Mouse (Mus musculus) hindbrain, embryonic 10.5 days (tissue): Measurements from ENCODE around the gene Dip2b. TPM values are rescaled to one million over a fixed set of nuclear protein-coding genes. Genes with fewer than 3 reads are reported as not detected.
A peak's percentile ranks its signal among the peaks of the same experiment; 100 is the strongest.

Experiments
- DNase-seq: peaks from one replicate; pipeline ENCODE4 v3.0.0-alpha.2; 2017; ENCODE audit warnings: low spot score
- H3K27ac ChIP-seq: fragments of 300-500 bp; sonication (generic); 2 replicates; pipeline ENCODE4 v1.5.1; 2016; ENCODE audit warnings: mild to moderate bottlenecking, moderate library complexity
- H3K27me3 ChIP-seq: fragments of 300-500 bp; sonication (generic); 2 replicates; pipeline ENCODE4 v1.6.1; 2016; ENCODE audit warnings: mild to moderate bottlenecking; ENCODE audit not compliant: poor library complexity, insufficient read depth, severe bottlenecking
- H3K36me3 ChIP-seq: fragments of 300-500 bp; sonication (generic); 2 replicates; pipeline ENCODE4 v1.6.1; 2016; ENCODE audit warnings: mild to moderate bottlenecking, moderate library complexity
- H3K4me1 ChIP-seq: fragments of 300-500 bp; sonication (generic); replicated peaks from 2 replicates; pipeline ENCODE4 v1.6.1; 2016; ENCODE audit warnings: mild to moderate bottlenecking
- H3K4me3 ChIP-seq: fragments of 300-500 bp; sonication (generic); 2 replicates; pipeline ENCODE4 v1.5.1; 2016; ENCODE audit warnings: mild to moderate bottlenecking, moderate library complexity
- H3K9me3 ChIP-seq: fragments of 300-500 bp; sonication (generic); 2 replicates; pipeline ENCODE4 v1.6.1; 2016; ENCODE audit warnings: mild to moderate bottlenecking, moderate library complexity
- WGBS: fragments of 180-500 bp; shearing (Covaris S2); methylation state at CpG from one replicate; pipeline ENCODE4 v1.1.7; 2016; 5-methylcytosine and 5-hydroxymethylcytosine counted together
- polyA plus RNA-seq: library from polyadenylated mRNA; unstranded; fragments of >200 nt; fragmentation: Nextera tagmentation; extraction: Ambion mirVana; gene quantifications from 2 replicates; pipeline ENCODE4 v1.2.1, GENCODE M21; 2016

Gene Dip2b
- polyA plus RNA-seq, 1 experiment from 2014 or later = 18.9 TPM

- H3K4me1 ChIP-seq = no peaks in the 10 kb centered on the region
- no peak overlapping the region for H3K27ac ChIP-seq
- WGBS = 93% methylated on average over 2 of the region's 2 CpGs
- H3K36me3 ChIP-seq = no peaks in the 10 kb centered on the region
- H3K4me3 ChIP-seq = no peak overlapping the region
- no peaks in the 10 kb centered on the region for H3K9me3 ChIP-seq
- no peak for DNase-seq
- no peaks in the 10 kb centered on the region for H3K27me3 ChIP-seq
Measured at GRCm38 (mm10) chr15:100029900-100030299, 8.6 kb upstream of the Dip2b start.

DNA sequence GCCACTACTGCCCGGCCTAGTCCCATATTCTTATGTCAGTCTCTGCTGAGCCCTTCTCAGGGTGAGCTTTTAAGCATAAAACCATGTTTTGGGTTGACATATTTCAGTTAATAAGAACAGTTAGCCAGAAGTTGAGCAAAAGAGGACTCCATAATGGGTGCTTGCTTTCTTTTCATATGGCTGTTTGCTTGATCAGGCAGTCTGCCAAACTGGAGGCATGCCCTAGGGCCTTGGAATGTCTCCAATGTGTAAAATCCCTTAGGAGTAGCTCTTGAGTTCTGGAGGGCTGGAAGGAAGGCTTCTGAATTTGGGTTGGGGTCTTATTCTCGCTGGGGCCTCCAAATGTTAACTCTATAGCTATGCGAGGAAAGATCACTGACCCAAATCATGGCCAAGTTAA is 5.9 kb upstream of the Dip2b start:
- Histone ChIP-seq H3K27me3 (no peaks in the 10 kb centered on the region), H3K4me1 (no peaks in the 10 kb centered on the region), H3K27ac (no peak overlapping the region), H3K9me3 (no peaks in the 10 kb centered on the region), H3K36me3 (no peaks in the 10 kb centered on the region), H3K4me3 (no peak overlapping the region)
- WGBS = 90% methylated on average over 3 of the region's 3 CpGs
- no peak for DNase-seq

- Histone ChIP-seq H3K4me1 (peaks cover 34% of the 10 kb centered on the region), H3K4me3 (peak overlapping the region; percentile 91), H3K36me3 (peaks cover 8% of the 10 kb centered on the region; the same call in 1 of the 2 replicates), H3K27me3 (peaks cover 8% of the 10 kb centered on the region; the same call in 1 of the 2 replicates), H3K27ac (peak overlapping the region; percentile 99), H3K9me3 (no peaks in the 10 kb centered on the region)
- DNase-seq = peak; percentile 85
- 0% methylated on average over 36 of the region's 36 CpGs for WGBS
Measured at GRCm38 (mm10) chr15:100039001-100039701, 687 bp downstream of the Dip2b start.

- no peaks in the 10 kb centered on the region for H3K9me3 ChIP-seq
- DNase-seq = peak; percentile 17
- H3K4me1 ChIP-seq = peaks cover 43% of the 10 kb centered on the region
- WGBS = 33% methylated on average over 14 of the region's 14 CpGs
- peak overlapping the region; percentile 99 for H3K27ac ChIP-seq
- H3K27me3 ChIP-seq = peaks cover 8% of the 10 kb centered on the region; the same call in 1 of the 2 replicates
- peak overlapping the region; percentile 91 for H3K4me3 ChIP-seq
- H3K36me3 ChIP-seq = peaks cover 8% of the 10 kb centered on the region; the same call in 1 of the 2 replicates
Measured at GRCm38 (mm10) chr15:100040541-100041266, 2.2 kb downstream of the Dip2b start.

DNA sequence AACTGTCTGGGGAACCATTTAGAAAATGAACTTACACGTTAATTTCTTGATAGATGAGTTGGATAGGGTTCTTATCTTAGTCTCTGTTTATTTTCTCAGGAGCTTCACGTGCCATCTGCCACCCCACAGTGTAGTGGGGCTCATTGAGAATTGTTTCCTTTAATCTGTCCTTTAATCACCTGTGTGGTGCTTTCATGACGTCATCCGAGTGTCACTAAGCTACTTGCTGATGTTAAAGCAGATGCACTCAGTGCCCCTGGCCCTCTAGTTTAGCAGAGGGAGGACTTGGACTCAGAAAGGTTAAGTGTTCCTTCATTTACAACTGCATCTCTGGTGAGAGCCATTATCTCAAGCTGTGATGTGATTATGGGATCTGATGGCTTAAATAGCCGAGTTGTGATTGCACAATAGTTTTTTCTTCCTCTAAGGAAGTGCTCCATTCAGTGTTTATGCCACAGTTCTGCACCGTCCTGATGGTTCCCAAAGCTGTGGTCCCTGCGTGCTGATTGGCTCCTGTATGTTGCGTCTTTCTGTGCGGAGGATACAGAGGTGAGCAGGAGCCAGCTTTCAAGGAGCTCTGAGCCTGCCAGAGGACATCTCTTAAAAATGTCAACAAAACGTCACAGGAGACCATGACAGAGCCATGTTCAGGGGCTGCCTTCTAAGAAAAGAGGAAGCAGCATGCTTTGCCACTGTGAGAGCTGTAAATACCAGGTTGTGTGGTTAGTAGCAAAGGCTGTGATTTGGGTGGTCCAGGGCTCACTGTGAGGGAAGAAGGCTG is 3.0 kb downstream of the Dip2b start:
- peaks cover 50% of the 10 kb centered on the region for H3K4me1 ChIP-seq
- WGBS = 57% methylated on average over 10 of the region's 10 CpGs
- H3K27me3 ChIP-seq = peaks cover 8% of the 10 kb centered on the region; the same call in 1 of the 2 replicates
- no peaks in the 10 kb centered on the region for H3K9me3 ChIP-seq
- no peak for DNase-seq
- H3K36me3 ChIP-seq = peaks cover 9% of the 10 kb centered on the region; the same call in 1 of the 2 replicates
- peak overlapping the region; percentile 99 for H3K27ac ChIP-seq
- peak overlapping the region; percentile 91 for H3K4me3 ChIP-seq

DNA sequence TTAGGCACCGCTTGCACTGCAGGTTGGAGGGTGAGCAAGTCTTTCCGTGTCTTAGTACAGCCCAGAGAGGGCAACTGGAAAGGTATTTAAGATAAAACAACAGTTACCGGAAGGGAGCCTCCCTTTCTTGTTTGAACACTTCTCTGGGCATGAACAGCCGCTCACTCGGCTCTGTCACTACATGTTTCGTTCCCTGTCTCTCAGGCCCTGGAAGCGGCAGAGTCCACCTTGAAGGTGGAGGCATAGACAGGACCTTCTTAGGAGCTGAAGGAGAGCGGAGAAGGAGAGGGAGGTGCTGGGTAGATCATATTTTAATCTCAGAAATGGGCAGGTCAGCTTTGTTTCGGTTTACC is 3.6 kb downstream of the Dip2b start:
- 85% methylated on average over 9 of the region's 9 CpGs for WGBS
- Histone ChIP-seq H3K4me1 (peaks cover 52% of the 10 kb centered on the region), H3K36me3 (peaks cover 14% of the 10 kb centered on the region), H3K9me3 (no peaks in the 10 kb centered on the region), H3K4me3 (no peak overlapping the region), H3K27ac (0 out of 2 replicates have a peak overlapping the region, but pooled peaks have one; percentile 6), H3K27me3 (peaks cover 8% of the 10 kb centered on the region; the same call in 1 of the 2 replicates)
- DNase-seq = no peak

GRCm38 (mm10) chr15:100045576-100045975 is 7.1 kb downstream of the Dip2b start:
- H3K9me3 ChIP-seq = no peaks in the 10 kb centered on the region
- no peak for DNase-seq
- no peak overlapping the region for H3K27ac ChIP-seq
- peaks cover 41% of the 10 kb centered on the region for H3K36me3 ChIP-seq
- no peaks in the 10 kb centered on the region for H3K27me3 ChIP-seq
- peaks cover 35% of the 10 kb centered on the region for H3K4me1 ChIP-seq
- H3K4me3 ChIP-seq = no peak overlapping the region
- 64% methylated on average over 6 of the region's 6 CpGs for WGBS

GRCm38 (mm10) chr15:100049496-100050087 is 11.1 kb downstream of the Dip2b start:
- Histone ChIP-seq H3K9me3 (no peaks in the 10 kb centered on the region), H3K4me1 (peaks cover 43% of the 10 kb centered on the region), H3K27me3 (no peaks in the 10 kb centered on the region), H3K36me3 (peaks cover 44% of the 10 kb centered on the region), H3K27ac (no peak overlapping the region), H3K4me3 (no peak overlapping the region)
- DNase-seq = no peak
- WGBS = 80% methylated on average over 7 of the region's 7 CpGs

GRCm38 (mm10) chr15:100050940-100051339 is 12.5 kb downstream of the Dip2b start:
- peaks cover 32% of the 10 kb centered on the region for H3K4me1 ChIP-seq
- H3K36me3 ChIP-seq = peaks cover 58% of the 10 kb centered on the region
- H3K9me3 ChIP-seq = no peaks in the 10 kb centered on the region
- WGBS = 90% methylated on average over 7 of the region's 7 CpGs
- no peak for DNase-seq
- no peak overlapping the region for H3K27ac ChIP-seq
- no peak overlapping the region for H3K4me3 ChIP-seq
- H3K27me3 ChIP-seq = no peaks in the 10 kb centered on the region

DNA sequence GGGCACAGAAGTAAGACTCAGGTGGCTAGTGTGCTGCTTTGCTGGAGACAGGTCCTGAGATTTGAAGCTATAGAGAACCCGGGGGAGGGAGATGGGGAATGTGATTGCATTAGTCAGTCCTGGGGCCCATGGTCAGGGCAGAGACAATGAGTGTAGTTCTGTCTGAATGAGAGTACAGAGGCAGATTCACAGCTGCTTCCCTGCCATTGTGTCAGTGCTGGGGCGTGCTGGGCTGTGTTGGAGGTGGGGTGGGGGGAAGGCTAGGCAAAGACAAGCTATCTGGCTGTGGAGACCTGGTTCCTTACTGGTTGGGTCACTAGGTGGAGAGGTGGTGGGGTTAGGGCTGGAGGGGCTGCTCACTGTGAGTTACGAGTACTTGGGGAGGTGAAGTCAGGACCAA is 14.3 kb downstream of the Dip2b start:
- peak; percentile 28 for DNase-seq
- H3K4me3 ChIP-seq = 0 out of 2 replicates have a peak overlapping the region, but pooled peaks have one; percentile 5
- 37% methylated on average over 3 of the region's 3 CpGs for WGBS
- peaks cover 25% of the 10 kb centered on the region for H3K4me1 ChIP-seq
- no peaks in the 10 kb centered on the region for H3K27me3 ChIP-seq
- H3K27ac ChIP-seq = peak overlapping the region; percentile 69
- no peaks in the 10 kb centered on the region for H3K9me3 ChIP-seq
- peaks cover 53% of the 10 kb centered on the region for H3K36me3 ChIP-seq

DNA sequence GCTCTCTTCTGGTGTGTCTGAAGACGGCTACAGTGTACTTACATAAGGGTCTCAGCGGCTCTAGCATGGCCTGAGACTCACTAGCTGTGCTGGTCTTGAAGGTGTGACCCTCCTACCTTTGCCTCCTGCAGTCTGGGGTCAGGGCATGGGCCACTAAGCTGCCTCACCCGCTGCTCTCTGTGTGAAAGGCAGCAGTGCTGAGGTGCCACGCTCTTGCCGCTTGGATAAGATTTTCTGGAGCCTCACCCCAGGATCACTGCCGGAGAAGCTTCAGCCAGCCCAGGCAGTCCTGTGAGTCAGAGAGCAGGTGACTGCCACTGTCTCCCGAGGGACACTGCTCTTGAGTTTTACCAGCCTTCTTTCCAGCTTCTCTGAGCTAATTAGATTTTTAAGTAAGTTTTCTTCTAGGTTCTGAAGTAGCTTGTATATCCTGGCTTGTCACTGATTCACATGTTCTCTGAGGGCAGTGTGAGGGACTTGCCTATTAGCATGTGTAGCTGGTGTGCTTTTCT is 18.0 kb downstream of the Dip2b start:
- peaks cover 24% of the 10 kb centered on the region for H3K36me3 ChIP-seq
- no peak overlapping the region for H3K4me3 ChIP-seq
- H3K4me1 ChIP-seq = peaks cover 40% of the 10 kb centered on the region
- H3K9me3 ChIP-seq = no peaks in the 10 kb centered on the region
- WGBS = 92% methylated on average over 7 of the region's 7 CpGs
- no peak overlapping the region for H3K27ac ChIP-seq
- H3K27me3 ChIP-seq = no peaks in the 10 kb centered on the region
- no peak for DNase-seq

DNA sequence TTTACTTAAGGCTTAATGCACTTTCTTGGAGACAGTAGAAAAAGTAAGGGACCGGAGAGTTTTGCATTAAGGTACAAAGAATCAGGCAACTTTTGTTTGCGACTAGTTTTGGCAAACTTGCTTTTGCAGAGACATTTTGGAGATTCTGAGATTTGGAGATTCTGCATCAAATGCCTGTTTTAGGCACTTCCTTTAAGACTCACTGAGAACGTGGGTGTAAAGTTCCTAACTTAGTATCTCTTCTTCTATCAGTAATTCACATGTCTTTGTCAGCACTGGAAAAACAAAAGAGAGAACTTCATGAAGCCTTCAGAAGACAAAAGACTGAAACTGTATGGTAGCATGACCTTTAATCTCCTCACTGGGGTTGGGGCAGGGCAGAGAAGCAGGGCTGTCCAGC is 19.2 kb downstream of the Dip2b start:
- H3K36me3 ChIP-seq = peaks cover 22% of the 10 kb centered on the region
- no peaks in the 10 kb centered on the region for H3K27me3 ChIP-seq
- H3K4me3 ChIP-seq = no peak overlapping the region
- no peak for DNase-seq
- H3K9me3 ChIP-seq = no peaks in the 10 kb centered on the region
- H3K4me1 ChIP-seq = peaks cover 31% of the 10 kb centered on the region
- 73% methylated on average over 3 of the region's 3 CpGs for WGBS
- no peak overlapping the region for H3K27ac ChIP-seq
